Comparison of ENCODE assay signal across 8 mouse cellular contexts in genomic region chr10:9899086-9899485, GRCm38 (mm10). TPM values are rescaled to one million over a fixed set of nuclear protein-coding genes. Genes with fewer than 3 reads are reported as not detected.
DNase-seq lines count a peak whose midpoint lies in the region; ATAC-seq and TF ChIP-seq lines count a peak whose summit lies in the region.

No protein-coding gene starts in this region.

- H3K4me2 ChIP-seq in kidney, embryonic 15.5 days, result peak overlapping the region; percentile 98
- peak overlapping the region; percentile 97 for H3K4me2 ChIP-seq in intestine, postnatal 0 days (replicated peaks; ENCODE audit: low read depth)
- peak overlapping the region; percentile 82 for H3K4me2 ChIP-seq in neural tube, embryonic 12.5 days (replicated peaks)

- H3K4me3 ChIP-seq in kidney, embryonic 15.5 days (replicated peaks), result peak overlapping the region; percentile 90
- peak overlapping the region; percentile 93 for H3K4me3 ChIP-seq in intestine, postnatal 0 days (ENCODE audit: low read depth, low read length)
- peak overlapping the region; percentile 90 for H3K4me3 ChIP-seq in neural tube, embryonic 12.5 days

- no peak for TF ChIP-seq CTCF in intestine, postnatal 0 days (IDR thresholded peaks at IDR 0.05; ENCODE audit: low read depth)

- H3K4me1 ChIP-seq in kidney, embryonic 15.5 days, result peaks cover 18% of the 10 kb centered on the region
- peaks cover 4% of the 10 kb centered on the region; the same call in 1 of the 2 replicates for H3K4me1 ChIP-seq in intestine, postnatal 0 days (replicated peaks; ENCODE audit: control insufficient read depth, insufficient read depth, low read length)
- H3K4me1 ChIP-seq in neural tube, embryonic 12.5 days, result peaks cover 7% of the 10 kb centered on the region; the same call in 1 of the 2 replicates

- H3K9me3 ChIP-seq in kidney, embryonic 15.5 days (replicated peaks), result no peaks in the 10 kb centered on the region
- no peaks in the 10 kb centered on the region for H3K9me3 ChIP-seq in intestine, postnatal 0 days (ENCODE audit: control insufficient read depth)
- H3K9me3 ChIP-seq in neural tube, embryonic 12.5 days, result no peaks in the 10 kb centered on the region

- 0 out of 2 replicates have a peak overlapping the region, but pooled peaks have one; percentile 14 for H3K9ac ChIP-seq in kidney, embryonic 15.5 days
- no peak overlapping the region for H3K9ac ChIP-seq in intestine, postnatal 0 days (ENCODE audit: low read depth, low read length)
- peak overlapping the region; percentile 5; the same call in 1 of the 2 replicates for H3K9ac ChIP-seq in neural tube, embryonic 12.5 days

- no peak for ATAC-seq in kidney, embryonic 15.5 days (replicated peaks; ENCODE audit: low FRiP score)
- no peak for ATAC-seq in intestine, postnatal 0 days
- ATAC-seq in neural tube, embryonic 12.5 days (ENCODE audit: low FRiP score, low read depth), result no peak
- ATAC-seq in megakaryocyte-erythroid progenitor cell, adult 5-6 weeks (replicated peaks; ENCODE audit: low FRiP score, low TSS enrichment, poor library complexity, severe bottlenecking), result no peak

- 6% methylated on average over 7 of the region's 7 CpGs for WGBS in kidney, embryonic 15.5 days
- WGBS in intestine, postnatal 0 days, result 16% methylated on average over 7 of the region's 7 CpGs
- WGBS in neural tube, embryonic 12.5 days, result 3% methylated on average over 7 of the region's 7 CpGs

- DNase-seq in kidney, postnatal 14 days, result no peak
- peak; percentile 40 for DNase-seq in embryo, embryonic 9.5 days (ENCODE audit: extremely low spot score)
- DNase-seq in frontal cortex, postnatal 25 days (ENCODE audit: low spot score in 2 of 2), result no peak
- no peak for DNase-seq in layer of hippocampus, postnatal 25 days (ENCODE audit: extremely low spot score in 1 of 2, low spot score in 1 of 2)

- H3K36me3 ChIP-seq in kidney, embryonic 15.5 days, result no peaks in the 10 kb centered on the region
- H3K36me3 ChIP-seq in intestine, postnatal 0 days (ENCODE audit: control insufficient read depth, insufficient read depth), result 0 out of 2 replicates have a peak, but pooled peaks cover 4% of the 10 kb centered on the region
- no peaks in the 10 kb centered on the region for H3K36me3 ChIP-seq in neural tube, embryonic 12.5 days

- H3K27me3 ChIP-seq in kidney, embryonic 15.5 days, result no peaks in the 10 kb centered on the region
- H3K27me3 ChIP-seq in intestine, postnatal 0 days (replicated peaks; ENCODE audit: control insufficient read depth, insufficient read depth, low read length), result no peaks in the 10 kb centered on the region
- no peaks in the 10 kb centered on the region for H3K27me3 ChIP-seq in neural tube, embryonic 12.5 days (replicated peaks)

- no peak overlapping the region for H3K27ac ChIP-seq in kidney, embryonic 15.5 days
- H3K27ac ChIP-seq in intestine, postnatal 0 days (ENCODE audit: low read depth, low read length), result no peak overlapping the region
- H3K27ac ChIP-seq in neural tube, embryonic 12.5 days, result no peak overlapping the region

RNA-seq across cellular contexts. Expression of gene Stxbp5, which starts 1.8 kb away (rescaled TPM):
- polyA plus RNA-seq in kidney, embryonic 15.5 days (2015; fragmentation: Nextera tagmentation; extraction: Ambion mirVana), result 3.6 and 5.3 TPM in 2 replicates
- 3.9 and 4.6 TPM in 2 replicates for polyA plus RNA-seq in intestine, postnatal 0 days (2015; fragmentation: Nextera tagmentation; extraction: Ambion mirVana)
- 7.1 and 8.5 TPM in 2 replicates for polyA plus RNA-seq in neural tube, embryonic 12.5 days (2016; fragmentation: Nextera tagmentation; extraction: Ambion mirVana)
- 100 to 1,000 TPM in 1 of 2 experiments, 10 to 100 TPM in 1; 99.0 to 114 TPM for total RNA-seq in layer of hippocampus, postnatal 25 days (2021)
- 45.7 and 56.9 TPM in 2 replicates for total RNA-seq in megakaryocyte-erythroid progenitor cell, adult 5-6 weeks (2014; fragmentation: Nextera tagmentation)
- 25.5 and 36.6 TPM in 2 replicates for total RNA-seq in megakaryocyte-erythroid progenitor cell, adult 5-6 weeks (2017)
